Mouse (Mus musculus) liver, embryonic 14.5 days (tissue): ENCODE measurements around the gene Hmx2.

Source experiments
- CTCF ChIP-seq: IDR thresholded peaks from 2 replicates; pipeline ENCODE4 v1.5.1; 2016; ENCODE audit warnings: antibody characterized with exemption, low read depth, control low read depth
- EP300 ChIP-seq: IDR thresholded peaks from 2 replicates; pipeline ENCODE4 v1.6.1; 2016; ENCODE audit warnings: antibody characterized with exemption, low read depth

DNA sequence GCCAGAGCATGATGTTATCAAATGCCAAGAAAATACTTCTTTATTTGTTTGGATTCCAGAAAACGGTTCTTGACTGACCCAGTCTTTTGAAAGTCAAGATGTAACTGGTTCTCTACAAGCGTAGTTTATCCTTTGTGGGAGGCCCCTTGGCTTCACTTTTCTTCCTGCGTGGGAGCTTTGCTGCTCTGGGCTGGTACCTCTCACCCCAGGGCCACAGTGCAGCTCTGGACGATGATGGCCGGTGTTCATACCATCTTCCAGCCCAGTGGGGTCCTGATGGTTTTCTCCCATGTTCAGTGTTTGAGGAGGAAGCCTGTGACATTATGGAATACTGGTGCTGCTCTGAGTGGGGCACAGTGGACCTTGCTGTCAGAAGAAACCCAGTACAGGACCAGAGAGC, 1.1 kb upstream of the Hmx2 start:
- TF ChIP-seq CTCF (no peak), EP300 (no peak)
